9 mouse cellular contexts compared by ENCODE assay signal in the genomic region with DNA sequence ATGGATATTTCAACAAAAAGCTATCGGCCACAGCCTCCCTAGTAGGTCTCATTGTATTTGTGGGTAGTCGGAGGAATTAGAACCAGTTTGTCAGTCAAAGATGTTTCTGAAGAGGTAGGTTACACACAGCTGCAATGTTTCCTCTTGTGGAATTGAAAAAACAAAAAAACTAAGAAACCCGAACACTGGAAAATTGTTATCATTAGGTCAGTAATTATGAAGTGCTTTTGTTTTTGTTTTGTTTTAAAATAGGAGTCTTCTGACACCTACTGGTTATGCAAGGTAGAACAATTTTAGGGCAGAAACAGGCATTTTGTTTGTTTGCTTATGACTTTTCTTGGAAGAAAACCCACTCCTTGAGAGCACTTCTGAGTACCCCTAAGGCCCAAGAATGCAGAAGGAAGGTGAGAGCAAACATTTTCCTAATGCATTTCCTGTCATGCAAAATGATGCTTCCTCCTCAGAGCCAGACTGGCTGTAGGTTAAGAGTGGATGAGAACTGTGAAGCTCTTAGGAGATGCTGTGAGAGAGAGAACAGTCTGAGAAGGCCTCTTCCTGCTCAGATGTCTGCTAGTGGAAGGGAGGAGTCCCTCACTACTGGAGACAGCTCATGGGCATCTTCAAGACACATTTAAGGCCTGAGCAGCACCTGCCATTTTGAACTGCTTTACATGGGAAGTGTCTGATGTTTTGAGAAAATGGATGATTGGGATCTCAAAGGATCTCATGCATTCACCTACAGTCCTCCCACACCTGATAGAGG. TPM values are rescaled to one million over a fixed set of nuclear protein-coding genes. Genes with fewer than 3 reads are reported as not detected.
A peak's percentile ranks its signal among the peaks of the same experiment; 100 is the strongest.
DNase-seq lines count a peak whose midpoint lies in the region; ATAC-seq and TF ChIP-seq lines count a peak whose summit lies in the region.
"Had no signal": no experiment of that assay in that cellular context is flagged by ENCODE, and none has a peak within 500 bp of the region (broad histone marks: within the 10 kb centered on the region; RNA-seq: fewer than 3 reads in every experiment).

No protein-coding gene starts in this region.

- 53% methylated on average over 3 of the region's 3 CpGs for WGBS in intestine, embryonic 14.5 days
- WGBS in intestine, embryonic 15.5 days, result 44% methylated on average over 3 of the region's 3 CpGs

- no peak for TF ChIP-seq EP300 in CH12.LX (IDR thresholded peaks at IDR 0.05; ENCODE audit: low read length)

- H3K27me3 ChIP-seq in intestine, embryonic 14.5 days (replicated peaks; ENCODE audit: control insufficient read depth, insufficient read depth, low read length), result no peaks in the 10 kb centered on the region
- H3K27me3 ChIP-seq in intestine, embryonic 15.5 days (replicated peaks), result no peaks in the 10 kb centered on the region
- H3K27me3 ChIP-seq in CH12.LX (replicated peaks), result no peaks in the 10 kb centered on the region

- dilution Hi-C loops in CH12.LX (cut with MboI; ENCODE audit: extremely low pct_ligation_motif_present, extremely low pct_unique_long_range_greater_than_20kb, low sequenced_read_pairs), result no loop called here

- in situ Hi-C loops in CH12.LX (cut with MboI; ENCODE audit: low pct_ligation_motif_present, low pct_unique_long_range_greater_than_20kb, low sequenced_read_pairs), result loop anchor here (10.0 kb wide), 2 partner anchors 254 to 334 kb away; no protein-coding TSS in a partner anchor

- TF ChIP-seq CTCF in CH12.LX (conservative IDR thresholded peaks at IDR 0.05 in 1 of 2, IDR thresholded peaks at IDR 0.05 in 1 of 2; ENCODE audit: low read depth in 2 of 2, low read length in 2 of 2), result peak in 1 of 2 experiments; percentile 78; a peak in 2 of 4 replicates

- no peaks in the 10 kb centered on the region for H3K36me3 ChIP-seq in intestine, embryonic 14.5 days (ENCODE audit: control insufficient read depth, insufficient read depth, low read length)
- H3K36me3 ChIP-seq in intestine, embryonic 15.5 days, result no peaks in the 10 kb centered on the region
- no peaks in the 10 kb centered on the region for H3K36me3 ChIP-seq in CH12.LX (replicated peaks in 1 of 2; ENCODE audit: control insufficient read depth in 1 of 2, insufficient read depth in 1 of 2, low read length in 1 of 2)

- TF ChIP-seq POLR2A in CH12.LX (IDR thresholded peaks at IDR 0.05; ENCODE audit: low read depth, low read length), result no peak

- no peaks in the 10 kb centered on the region for H3K4me1 ChIP-seq in intestine, embryonic 14.5 days (replicated peaks; ENCODE audit: control insufficient read depth, insufficient read depth, low read length)
- 0 out of 2 replicates have a peak, but pooled peaks cover 3% of the 10 kb centered on the region for H3K4me1 ChIP-seq in intestine, embryonic 15.5 days (replicated peaks)
- peaks cover 13 to 20% of the 10 kb centered on the region in 2 experiments for H3K4me1 ChIP-seq in CH12.LX (ENCODE audit: control insufficient read depth in 1 of 2, insufficient read depth in 2 of 2)

- no peak overlapping the region for H3K27ac ChIP-seq in intestine, embryonic 14.5 days (ENCODE audit: low read depth)
- no peak overlapping the region for H3K27ac ChIP-seq in intestine, embryonic 15.5 days
- H3K27ac ChIP-seq in CH12.LX (ENCODE audit: insufficient read depth, low read depth), result no peak overlapping the region

- DNase-seq in intestine, embryonic 14.5 days (ENCODE audit: low spot score), result no peak
- DNase-seq in 3T3-L1 (ENCODE audit: low read depth, low spot score) (peak; percentile 56), CH12.LX (ENCODE audit: extremely low read depth) (peak; percentile 21)
- DNase-seq in urinary bladder, postnatal 25 days (ENCODE audit: low spot score), result no peak
- DNase-seq in layer of hippocampus, adult 9-11 months, result no peak
- DNase-seq in right cerebral cortex, adult 2 months (ENCODE audit: low spot score in 2 of 2), result no peak
- DNase-seq: adrenal gland, postnatal 14 days had no signal

- H3K79me2 ChIP-seq in CH12.LX (replicated peaks; ENCODE audit: control insufficient read depth, extremely low read depth, insufficient read depth, poor library complexity, severe bottlenecking), result no peaks in the 10 kb centered on the region

- no peak overlapping the region for H3K4me3 ChIP-seq in intestine, embryonic 14.5 days (ENCODE audit: low read depth, low read length)
- no peak overlapping the region for H3K4me3 ChIP-seq in intestine, embryonic 15.5 days (replicated peaks)
- H3K4me3 ChIP-seq in CH12.LX (replicated peaks in 1 of 3; ENCODE audit: low read depth in 2 of 3, low read length in 2 of 3, poor library complexity in 1 of 3), result no peak overlapping the region

- peak overlapping the region; percentile 18; the same call in 1 of the 2 replicates for H3K4me2 ChIP-seq in intestine, embryonic 14.5 days (ENCODE audit: low read length)
- no peak overlapping the region for H3K4me2 ChIP-seq in intestine, embryonic 15.5 days (replicated peaks)
- no peak overlapping the region for H3K4me2 ChIP-seq in CH12.LX (ENCODE audit: insufficient read depth, low read depth, poor library complexity, severe bottlenecking)

- no peaks in the 10 kb centered on the region for H3K9me3 ChIP-seq in intestine, embryonic 14.5 days (ENCODE audit: control insufficient read depth, low read length)
- H3K9me3 ChIP-seq in intestine, embryonic 15.5 days, result no peaks in the 10 kb centered on the region
- no peaks in the 10 kb centered on the region for H3K9me3 ChIP-seq in CH12.LX (replicated peaks; ENCODE audit: low read length)

- no peak overlapping the region for H3K9ac ChIP-seq in intestine, embryonic 14.5 days (ENCODE audit: low read length)
- H3K9ac ChIP-seq in intestine, embryonic 15.5 days, result no peak overlapping the region
- no peak overlapping the region for H3K9ac ChIP-seq in CH12.LX (ENCODE audit: insufficient read depth, low read depth)

- TF ChIP-seq RAD21 in CH12.LX (IDR thresholded peaks at IDR 0.05; ENCODE audit: low read depth, low read length), result peak; percentile 89

- ATAC-seq in intestine, embryonic 14.5 days (replicated peaks; ENCODE audit: low FRiP score, low TSS enrichment, low read depth), result no peak
- no peak for ATAC-seq in intestine, embryonic 15.5 days
- ATAC-seq in hematopoietic stem cell, adult 5-6 weeks (replicated peaks in 1 of 2; ENCODE audit: insufficient read depth in 1 of 2, low FRiP score in 2 of 2, low TSS enrichment in 1 of 2, low read depth in 1 of 2, poor library complexity in 2 of 2, severe bottlenecking in 2 of 2), result peak; percentile 25 to 61; a peak in 3 of 4 replicates

TF ChIP-seq in CH12.LX, 34 proteins besides CTCF, POLR2A, EP300 and RAD21:
- TF ChIP-seq USF1 (IDR thresholded peaks at IDR 0.05; ENCODE audit: low read depth, low read length) (no peak), SMC3 (IDR thresholded peaks at IDR 0.05; ENCODE audit: low read depth, low read length) (peak; percentile 74)

RNA-seq across cellular contexts. Expression of a gene that starts 14.9 kb away (rescaled TPM):
- polyA plus RNA-seq in intestine, embryonic 14.5 days (2014; fragmentation: Nextera tagmentation; extraction: Ambion mirVana), result 13.7 and 14.6 TPM in 2 replicates
- 9.1 and 9.5 TPM in 2 replicates for polyA plus RNA-seq in intestine, embryonic 15.5 days (2015; fragmentation: Nextera tagmentation; extraction: Ambion mirVana)
- total RNA-seq in CH12.LX (2012; rRNA removed), result 0.04 and 0.08 TPM in 2 replicates
- total RNA-seq in CH12.LX (2014; rRNA removed), result 0.04 TPM in 1 of 2 replicates, not detected in the other
- 0.10 and 0.13 TPM in 2 replicates for polyA plus RNA-seq in CH12.LX (2012; ENCODE audit: insufficient read length, low read depth)
- 2.0 and 2.1 TPM in 2 replicates for total RNA-seq in hematopoietic stem cell, adult 5-6 weeks (2017)

RNA-seq across cellular contexts. Expression of a gene that starts 15.1 kb away (rescaled TPM):
- polyA plus RNA-seq in intestine, embryonic 14.5 days (2014; fragmentation: Nextera tagmentation; extraction: Ambion mirVana), result 29.8 and 30.4 TPM in 2 replicates
- polyA plus RNA-seq in intestine, embryonic 15.5 days (2015; fragmentation: Nextera tagmentation; extraction: Ambion mirVana), result 42.4 and 43.8 TPM in 2 replicates
- total RNA-seq in CH12.LX (2012; rRNA removed), result 17.6 and 18.0 TPM in 2 replicates
- total RNA-seq in CH12.LX (2014; rRNA removed), result 31.0 and 33.6 TPM in 2 replicates
- 28.6 and 30.0 TPM in 2 replicates for polyA plus RNA-seq in CH12.LX (2012; ENCODE audit: insufficient read length, low read depth)
- total RNA-seq in hematopoietic stem cell, adult 5-6 weeks (2017), result 26.0 and 30.1 TPM in 2 replicates

Comparison
In these comparisons a context has a peak if more than half of its experiments do, and no peak if none do; other contexts are left out.
1. ATAC-seq: peak in hematopoietic stem cell, adult 5-6 weeks (2 of 2); none in intestine, embryonic 14.5 days (single experiment) and intestine, embryonic 15.5 days (single experiment).
2. DNase-seq: peak in 3T3-L1 (single experiment) and CH12.LX (single experiment); none in intestine, embryonic 14.5 days (single experiment), urinary bladder, postnatal 25 days (single experiment), layer of hippocampus, adult 9-11 months (single experiment) and right cerebral cortex, adult 2 months (0 of 2).